Mouse (Mus musculus): ENCODE data around the gene Rasl10a.

Rasl10a gene

GRCm38 (mm10) chr11:5057856-5058641, at the start of gene Rasl10a:
Gene Rasl10a (plus strand): TSS chr11:5058128.
- no peak for DNase-seq

GRCm38 (mm10) chr11:5008867-5009266, 49.1 kb upstream of the Rasl10a start:
- DNase-seq: no peak

DNA sequence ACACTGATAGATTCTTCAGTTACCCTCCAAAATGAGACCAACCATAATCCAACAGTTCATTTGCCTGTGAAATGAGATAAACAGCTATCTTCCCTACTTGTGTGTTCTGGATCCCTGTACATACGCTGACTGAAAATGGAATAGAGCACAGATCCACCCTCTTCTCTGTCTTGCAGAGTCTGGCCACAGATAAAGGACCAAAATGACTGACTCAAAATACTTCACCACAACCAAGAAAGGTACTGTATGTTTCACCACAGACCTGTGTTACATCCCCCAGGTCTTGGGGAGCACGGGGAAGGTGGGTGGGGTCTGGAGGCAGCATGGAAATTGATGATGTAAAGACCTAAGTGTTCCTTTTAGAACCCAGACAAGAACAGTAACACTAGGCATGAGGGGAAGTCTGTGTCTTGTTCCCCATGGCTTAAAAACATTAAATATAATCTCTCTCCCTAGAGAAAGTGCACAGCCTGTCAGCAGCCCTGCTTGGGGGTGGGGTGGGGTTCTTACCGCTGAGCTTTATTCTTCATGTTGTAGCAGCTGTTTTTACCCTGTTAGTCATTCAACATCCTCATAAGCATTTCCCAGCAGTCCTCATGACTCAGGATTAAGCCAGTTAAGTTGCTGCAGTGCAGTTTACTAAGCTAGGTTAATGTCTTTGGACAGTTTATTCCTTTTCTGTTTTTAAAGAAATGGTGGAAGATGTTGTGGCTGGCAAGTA, 48.4 kb upstream of the Rasl10a start:
- no peak for DNase-seq

- no peak for DNase-seq
Observed at GRCm38 (mm10) chr11:5010205-5010604, 47.7 kb upstream of the Rasl10a start.

DNA sequence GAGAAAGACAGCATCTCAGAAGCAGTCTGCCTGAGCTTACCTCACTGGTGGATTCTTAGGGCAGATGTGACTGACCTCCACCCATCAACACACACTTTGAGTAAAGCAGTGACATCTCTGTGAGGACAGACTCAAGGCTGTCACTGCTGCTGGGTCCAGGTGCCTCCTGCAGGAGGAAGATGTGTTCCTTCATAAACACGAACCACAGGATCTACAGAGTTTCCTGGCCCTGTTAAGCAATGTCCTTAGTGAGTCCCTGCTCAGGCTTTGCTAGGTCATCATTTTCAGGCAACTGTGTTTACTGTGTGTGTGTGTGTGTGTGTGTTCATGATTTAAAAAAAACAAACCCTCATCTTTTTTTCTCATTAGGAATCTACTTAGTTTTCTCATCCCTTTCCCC, 46.4 kb upstream of the Rasl10a start:
- DNase-seq: no peak

DNA sequence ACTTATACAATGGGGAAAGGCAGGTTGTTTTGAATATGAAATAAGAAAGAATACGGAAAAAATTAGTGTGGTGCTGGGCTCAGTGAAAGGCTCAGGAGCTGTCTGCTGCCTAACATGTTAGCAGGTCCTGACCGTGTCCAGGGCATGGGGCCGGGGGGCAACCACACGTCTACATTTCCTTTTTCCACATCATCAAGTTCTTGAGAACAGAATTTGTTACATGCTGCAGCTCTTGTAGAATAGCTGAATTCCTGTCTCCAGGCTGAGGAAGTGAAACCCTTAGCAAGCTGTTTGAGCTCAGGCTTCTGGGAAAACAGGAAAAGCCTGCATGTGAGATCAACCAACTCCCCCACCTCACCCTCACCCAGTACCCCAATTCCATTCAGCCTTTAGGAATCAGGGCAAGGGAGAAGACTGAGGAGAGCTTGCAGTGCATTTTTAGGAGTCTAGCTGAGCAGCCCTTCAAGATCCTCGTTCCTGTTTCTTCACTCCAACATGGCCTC, 45.7 kb upstream of the Rasl10a start:
- DNase-seq: no peak

DNA sequence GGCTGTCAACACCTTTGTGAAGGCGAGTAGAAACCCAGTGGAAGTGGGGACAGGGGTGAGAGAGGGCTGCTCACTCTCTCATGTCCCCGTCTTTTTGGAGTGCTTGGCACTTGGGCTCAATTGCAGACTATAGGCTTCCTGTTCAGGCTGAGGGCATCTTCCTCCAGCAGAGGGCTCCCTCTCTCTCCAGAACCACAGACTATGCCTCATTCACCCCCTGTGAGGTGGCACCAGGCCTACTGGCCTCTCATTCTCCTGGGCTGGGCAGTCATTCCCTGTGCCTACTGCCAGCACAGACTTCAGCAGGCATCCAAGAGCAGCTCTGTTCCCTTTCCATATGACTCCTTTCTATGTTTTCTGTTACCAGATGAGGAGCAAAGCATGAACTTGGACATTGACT, 42.2 kb upstream of the Rasl10a start:
- peak; percentile 97 for DNase-seq

GRCm38 (mm10) chr11:5016286-5016685, 41.6 kb upstream of the Rasl10a start:
- DNase-seq: no peak

- DNase-seq: peak; percentile 31 to 62
Observed at GRCm38 (mm10) chr11:5017506-5017905, 40.4 kb upstream of the Rasl10a start.

DNA sequence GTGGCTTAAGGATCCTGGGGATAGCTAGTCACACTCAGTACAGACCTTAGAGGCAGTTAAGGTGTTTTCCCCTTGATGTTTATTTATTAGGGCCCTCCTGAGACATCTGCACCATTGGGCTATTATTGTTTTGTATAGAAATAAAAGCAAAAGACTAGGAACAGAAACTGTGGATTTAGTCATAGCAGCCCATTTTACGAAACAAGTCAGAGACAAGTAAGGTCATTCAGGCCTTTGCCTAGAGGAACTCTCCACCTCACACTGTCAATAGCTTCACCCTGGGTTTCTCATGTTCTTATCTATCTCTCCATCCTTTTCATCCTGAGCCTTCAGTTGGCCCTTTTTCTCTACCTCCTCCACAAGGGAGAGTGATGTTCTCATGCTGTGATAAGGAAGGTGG, 32.8 kb upstream of the Rasl10a start:
- DNase-seq: no peak

DNA sequence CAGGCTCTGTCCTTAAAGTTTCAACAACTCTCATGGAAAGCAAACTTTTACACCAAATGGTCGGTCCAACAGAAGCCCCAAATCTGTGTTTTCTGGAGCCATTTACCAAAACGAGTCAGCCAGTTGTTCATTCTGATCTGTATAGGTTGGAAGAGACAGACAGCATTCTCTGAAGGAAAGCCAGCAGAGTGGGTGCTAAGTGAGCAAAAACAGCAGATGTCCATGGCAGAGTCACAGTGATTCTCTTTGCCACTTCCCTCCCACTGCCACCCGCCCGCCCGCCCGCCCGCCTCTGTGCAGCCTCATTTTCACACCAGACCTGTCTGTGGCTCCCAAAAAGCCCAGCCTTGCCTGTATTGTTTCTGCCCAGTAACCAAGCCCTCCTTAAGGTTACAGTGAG, 29.7 kb upstream of the Rasl10a start:
- DNase-seq: no peak

GRCm38 (mm10) chr11:5032706-5033105, 25.2 kb upstream of the Rasl10a start:
- no peak for DNase-seq

GRCm38 (mm10) chr11:5033136-5033535, 24.8 kb upstream of the Rasl10a start:
- DNase-seq: peak; percentile 86

DNA sequence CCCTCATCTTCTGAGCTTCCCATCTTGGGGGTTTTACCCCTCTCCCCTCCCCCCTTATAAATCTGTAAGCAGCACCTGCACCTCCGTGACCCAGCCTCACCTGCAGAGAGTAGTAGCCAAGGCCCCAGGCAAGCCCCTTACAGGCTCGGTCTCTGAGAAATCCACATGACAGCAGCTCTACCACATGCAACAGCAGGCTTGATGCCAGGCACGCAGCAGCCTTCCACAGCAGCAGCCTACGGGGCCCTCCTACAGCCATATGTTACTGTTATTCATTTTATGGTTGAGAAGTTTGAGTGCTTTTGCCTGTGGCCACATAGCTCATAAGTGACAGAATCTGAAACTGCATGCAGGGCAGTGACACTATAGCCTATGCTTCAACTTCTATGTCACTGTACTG, 22.5 kb upstream of the Rasl10a start:
- peak; percentile 69 to 77 for DNase-seq

GRCm38 (mm10) chr11:5037146-5037854, 20.6 kb upstream of the Rasl10a start:
- DNase-seq: peak; percentile 78 to 84

GRCm38 (mm10) chr11:5040585-5040984, 17.3 kb upstream of the Rasl10a start:
- DNase-seq: no peak

DNA sequence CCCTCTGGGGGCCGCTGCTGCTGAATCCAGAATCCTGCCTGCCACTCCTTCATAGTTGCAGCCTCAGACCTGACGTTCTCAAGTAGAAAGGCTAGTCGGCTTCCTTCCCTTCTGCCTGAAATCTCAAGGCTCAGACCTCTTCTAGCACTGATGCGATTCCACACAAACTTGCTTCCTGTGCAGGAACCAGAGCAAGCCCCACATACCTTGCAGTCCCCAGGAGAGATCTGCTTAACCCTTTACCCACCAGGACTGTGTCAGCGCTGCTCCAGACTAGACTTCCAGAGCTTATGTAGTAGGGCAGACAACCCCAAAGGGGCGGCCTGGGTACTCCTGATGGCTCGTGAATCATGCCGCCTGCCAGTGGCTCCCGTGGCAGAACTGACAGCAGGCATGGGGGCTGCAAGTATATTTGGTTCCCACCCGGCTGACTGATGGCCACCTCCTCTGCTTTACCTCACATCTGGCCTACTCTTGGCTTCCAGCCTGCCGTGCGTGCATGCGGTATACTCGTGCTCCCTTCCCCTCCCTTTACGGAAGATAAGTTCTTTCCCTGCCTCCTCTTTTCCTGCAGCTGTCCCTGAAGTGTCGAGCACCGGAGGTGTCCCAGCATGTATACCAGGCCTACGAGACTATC, 16.7 kb upstream of the Rasl10a start:
- DNase-seq: no peak

DNA sequence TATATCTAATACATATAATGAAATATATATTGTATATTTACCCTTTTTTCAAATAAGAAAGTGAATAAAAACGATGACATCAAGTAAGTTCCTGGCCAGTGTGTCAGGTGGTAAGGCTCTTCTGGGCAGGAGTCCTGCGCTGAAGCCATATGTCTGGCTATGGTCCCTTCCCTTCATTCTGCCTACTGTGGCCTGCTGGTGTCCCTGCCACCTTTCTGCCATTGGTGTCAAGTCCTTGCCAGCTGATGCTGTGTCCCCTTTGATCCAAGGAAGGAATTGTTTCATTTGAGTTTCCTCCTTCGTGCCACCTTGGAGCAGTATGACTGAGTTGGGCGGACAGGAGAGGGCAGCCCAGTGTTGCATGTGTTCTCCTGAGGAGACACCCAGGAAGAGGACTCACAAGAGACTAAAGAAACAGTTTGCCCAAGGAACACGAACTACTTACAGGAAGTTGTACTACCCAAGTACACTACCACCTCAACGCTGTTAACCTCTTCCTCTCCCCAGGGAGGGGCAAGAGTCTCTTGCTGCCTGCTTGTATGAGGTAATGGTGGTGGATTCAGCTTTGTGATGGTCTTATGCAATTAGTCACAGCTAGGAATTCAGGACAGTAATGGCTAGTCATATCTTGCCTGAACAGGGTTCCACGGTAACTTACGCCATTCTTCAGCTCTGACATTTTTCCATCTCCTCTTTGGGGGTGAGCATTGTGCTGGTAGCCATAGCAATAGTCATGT, 15.1 kb upstream of the Rasl10a start:
- DNase-seq: peak; percentile 56 to 66

DNA sequence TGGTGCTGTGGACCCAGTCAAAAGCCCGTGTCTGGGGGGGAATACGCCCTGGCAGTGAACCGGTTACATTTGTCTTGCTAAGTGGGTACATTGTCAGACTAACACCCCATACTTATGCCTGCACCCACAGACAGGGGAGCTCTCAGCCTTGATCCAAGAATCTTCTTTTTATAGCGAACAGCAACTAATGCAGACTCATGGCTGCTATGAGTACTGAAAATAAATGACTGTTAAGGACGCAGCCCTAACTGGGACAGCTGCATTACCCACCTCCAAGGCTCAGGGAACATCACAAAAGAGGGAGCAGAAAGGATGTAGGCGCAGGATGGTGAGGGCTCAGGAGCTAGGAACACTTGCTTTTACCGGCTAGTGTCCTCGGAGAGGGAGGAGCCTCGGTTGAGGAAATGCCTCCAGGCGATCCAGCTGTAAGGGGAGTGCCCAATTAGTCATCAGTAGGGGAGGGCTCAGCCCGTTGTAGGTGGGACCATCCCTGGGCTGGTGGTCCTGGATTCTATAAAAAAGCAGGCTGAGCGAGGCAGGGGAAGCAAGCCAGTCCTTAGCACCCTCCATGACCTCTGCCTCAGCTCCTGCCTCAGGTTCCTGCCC, 11.5 kb upstream of the Rasl10a start:
- no peak for DNase-seq

DNA sequence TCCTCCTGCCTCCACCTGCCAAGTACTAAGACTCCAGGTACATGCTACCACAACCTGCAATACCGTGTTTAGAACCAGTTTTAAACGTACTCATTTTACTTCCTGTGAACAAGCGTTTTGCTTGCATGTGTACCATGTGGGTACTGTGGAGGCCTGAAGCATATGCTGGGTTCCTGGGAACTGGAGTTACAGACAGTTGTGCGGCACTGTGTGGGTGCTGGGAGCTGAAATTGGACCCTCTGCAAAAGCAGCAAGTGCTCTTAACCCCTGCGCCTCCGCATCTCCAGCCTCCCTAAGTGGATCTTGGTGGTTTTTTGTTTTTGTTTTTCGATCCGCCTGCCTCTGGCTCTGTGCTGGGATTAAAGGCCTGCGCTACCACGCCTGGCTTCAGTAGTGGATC, 6.3 kb upstream of the Rasl10a start:
- DNase-seq: no peak

DNA sequence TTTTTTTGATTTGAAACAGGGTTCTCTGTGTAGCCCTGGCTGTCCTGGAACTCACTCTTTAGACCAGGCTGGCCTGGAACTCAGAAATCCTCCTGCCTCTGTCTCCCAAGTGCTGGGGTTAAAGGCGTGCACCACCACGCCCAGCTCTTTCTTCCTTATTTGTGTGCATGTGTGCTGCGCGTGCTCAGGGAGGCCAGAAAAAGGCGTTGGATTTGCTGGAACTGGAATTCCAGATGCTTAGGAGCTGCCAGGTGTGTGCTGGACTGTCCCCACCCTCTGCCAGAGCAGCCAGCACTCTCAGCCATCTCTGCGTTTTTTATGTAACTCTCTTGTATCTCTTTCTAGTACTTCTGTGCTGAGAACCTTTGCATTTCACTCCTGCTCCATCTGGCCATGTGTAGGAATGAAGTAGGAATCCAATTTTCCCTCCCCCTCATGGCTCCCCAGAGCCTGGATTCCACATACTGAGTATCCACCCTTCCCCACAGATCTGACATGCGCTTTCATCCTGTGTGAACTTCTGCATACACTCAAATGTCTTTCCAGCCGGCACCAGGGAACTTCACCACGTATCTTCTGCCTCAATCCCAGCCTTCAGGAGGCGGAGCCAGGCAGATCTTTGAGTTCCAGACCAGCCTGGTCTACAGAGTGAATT, 5.6 kb upstream of the Rasl10a start:
- no peak for DNase-seq
